Mouse (Mus musculus): ENCODE measurements around the gene Bcas3.

DNA sequence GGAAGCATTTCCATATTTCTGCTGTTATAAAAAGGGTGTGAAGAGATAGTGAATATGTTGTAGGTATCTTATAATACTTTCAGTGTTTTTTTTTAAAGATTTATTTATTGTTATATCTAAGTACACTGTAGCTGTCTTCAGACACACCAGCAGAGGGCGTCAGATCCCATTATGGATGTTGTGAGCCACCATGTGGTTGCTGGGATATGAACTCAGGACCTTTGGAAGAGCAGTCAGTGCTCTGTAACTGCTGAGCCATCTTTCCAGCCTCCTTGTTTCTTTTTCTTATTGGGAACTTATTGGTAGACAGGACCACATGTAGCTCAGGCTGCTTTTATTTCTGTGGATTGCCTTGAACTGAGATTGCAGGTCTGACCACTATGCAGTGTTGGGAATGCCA, 27.1 kb downstream of the Bcas3 start:
- TF ChIP-seq CTCF (IDR thresholded peaks at IDR 0.05; ENCODE audit: low read depth, low read length) (no peak), TAL1 (conservative IDR thresholded peaks at IDR 0.05; ENCODE audit: low read depth, low read length) (no peak), GATA1 (IDR thresholded peaks at IDR 0.05; ENCODE audit: borderline replicate concordance, low read length) (no peak), POLR2AphosphoS5 (IDR thresholded peaks at IDR 0.05; ENCODE audit: insufficient replicate concordance, low read depth, low read length) (no peak)

Measured in G1E (cell line).